Mouse (Mus musculus) kidney, embryonic 16.5 days (tissue): Measurements from ENCODE around the gene Hand1. TPM values are rescaled to one million over a fixed set of nuclear protein-coding genes. Genes with fewer than 3 reads are reported as not detected.
"Not testable (repeated sequence)": the region's sequence is repeated elsewhere in the genome, so short reads cannot be mapped to it uniquely, and the experiment has no call there.

Experiments used
- ATAC-seq: fragments of 200-750 bp; cut with Nextera tagmentation; 2 replicates; pipeline ENCODE4 v1.8.0; 2017; ENCODE audit warnings: moderate TSS enrichment; ENCODE audit not compliant: low FRiP score, low TSS enrichment
- H3K27ac ChIP-seq: fragments of 300-500 bp; sonication (generic); 2 replicates; pipeline ENCODE4 v1.5.1; 2014; ENCODE audit warnings: low read length
- H3K27me3 ChIP-seq: fragments of 300-500 bp; sonication (generic); 2 replicates; pipeline ENCODE4 v1.6.1; 2014; ENCODE audit warnings: low read length, control low read depth, mixed read lengths; ENCODE audit not compliant: insufficient read depth
- H3K36me3 ChIP-seq: fragments of 300-500 bp; sonication (generic); 2 replicates; pipeline ENCODE4 v1.6.1; 2014; ENCODE audit warnings: low read length, control low read depth, mixed read lengths; ENCODE audit not compliant: insufficient read depth
- H3K4me1 ChIP-seq: fragments of 300-500 bp; sonication (generic); 2 replicates; pipeline ENCODE4 v1.6.1; 2014; ENCODE audit warnings: low read length, control low read depth, mixed read lengths; ENCODE audit not compliant: insufficient read depth
- H3K4me2 ChIP-seq: fragments of 300-500 bp; sonication (generic); replicated peaks from 2 replicates; pipeline ENCODE4 v1.6.1; 2014; ENCODE audit warnings: low read depth, low read length
- H3K4me3 ChIP-seq: fragments of 300-500 bp; sonication (generic); 2 replicates; pipeline ENCODE4 v1.5.1; 2014; ENCODE audit warnings: mild to moderate bottlenecking, low read length
- H3K9ac ChIP-seq: fragments of 300-500 bp; sonication (generic); replicated peaks from 2 replicates; pipeline ENCODE4 v1.6.1; 2014; ENCODE audit warnings: low read length
- H3K9me3 ChIP-seq: fragments of 300-500 bp; sonication (generic); 2 replicates; pipeline ENCODE4 v1.6.1; 2016; ENCODE audit warnings: low read length, control low read depth
- WGBS: fragments of 180-500 bp; shearing (Covaris S2); extraction: QIAGEN DNeasy Blood & Tissue Kit; methylation state at CpG from one replicate; pipeline ENCODE4 v1.1.7; 2014; 5-methylcytosine and 5-hydroxymethylcytosine counted together
- polyA plus RNA-seq: library from polyadenylated mRNA; unstranded; fragments of >200 nt; fragmentation: Nextera tagmentation; extraction: Ambion mirVana; gene quantifications from 2 replicates; pipeline ENCODE4 v1.2.1, GENCODE M21; 2015

Gene Hand1
- polyA plus RNA-seq, 1 experiment from 2014 or later, result 0.97 TPM

DNA sequence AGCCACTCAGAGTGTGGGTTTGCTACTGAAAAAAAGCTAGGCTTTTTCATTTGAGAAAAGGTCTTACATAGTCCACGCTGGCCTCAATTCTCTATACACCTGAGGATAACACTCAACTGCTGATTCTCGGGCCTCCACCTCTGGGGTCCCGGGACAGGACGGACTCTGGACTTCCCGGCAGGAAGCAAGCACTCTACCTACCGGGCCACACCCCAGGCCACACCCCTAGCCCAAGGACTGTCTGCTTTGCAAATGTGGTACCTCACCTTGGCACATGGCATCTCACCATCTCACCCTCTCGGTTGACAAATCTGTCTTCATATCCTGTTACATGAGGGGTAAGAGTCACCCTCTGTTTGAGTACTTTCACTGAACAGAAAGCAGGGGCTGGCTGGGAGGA, 17.7 kb upstream of the Hand1 start:
- Histone ChIP-seq H3K9me3 (no peaks in the 10 kb centered on the region), H3K27ac (no peak overlapping the region), H3K4me2 (no peak overlapping the region), H3K9ac (no peak overlapping the region), H3K27me3 (peaks cover 11% of the 10 kb centered on the region; the same call in 1 of the 2 replicates), H3K4me1 (no peaks in the 10 kb centered on the region), H3K4me3 (no peak overlapping the region), H3K36me3 (no peaks in the 10 kb centered on the region)
- ATAC-seq, result no peak
- WGBS, result 46% methylated on average over 7 of the region's 7 CpGs

- H3K36me3 ChIP-seq, result no peaks in the 10 kb centered on the region
- H3K4me1 ChIP-seq, result no peaks in the 10 kb centered on the region
- no peak overlapping the region for H3K4me2 ChIP-seq
- H3K9me3 ChIP-seq, result no peaks in the 10 kb centered on the region
- no peak overlapping the region for H3K27ac ChIP-seq
- H3K4me3 ChIP-seq, result no peak overlapping the region
- H3K9ac ChIP-seq, result no peak overlapping the region
- no peak for ATAC-seq
- peaks cover 22% of the 10 kb centered on the region for H3K27me3 ChIP-seq
- 81% methylated on average over 7 of the region's 7 CpGs for WGBS
Measured at GRCm38 (mm10) chr11:57847396-57847795, 14.8 kb upstream of the Hand1 start.

GRCm38 (mm10) chr11:57846421-57847363, 14.1 kb upstream of the Hand1 start:
- H3K27me3 ChIP-seq, result peaks cover 27% of the 10 kb centered on the region
- not testable (repeated sequence) for H3K27ac ChIP-seq, H3K4me1 ChIP-seq, H3K4me3 ChIP-seq, H3K36me3 ChIP-seq, H3K9me3 ChIP-seq, H3K9ac ChIP-seq, ATAC-seq, H3K4me2 ChIP-seq
- WGBS, result 80% methylated on average over 7 of the region's 9 CpGs

- Histone ChIP-seq H3K27me3 (peaks cover 67% of the 10 kb centered on the region), H3K9me3 (no peaks in the 10 kb centered on the region), H3K4me1 (peaks cover 9% of the 10 kb centered on the region; the same call in 1 of the 2 replicates), H3K36me3 (no peaks in the 10 kb centered on the region), H3K9ac (no peak overlapping the region), H3K4me3 (no peak overlapping the region), H3K27ac (no peak overlapping the region), H3K4me2 (no peak overlapping the region)
- 30% methylated on average over 7 of the region's 7 CpGs for WGBS
- ATAC-seq, result no peak
Measured at GRCm38 (mm10) chr11:57841391-57841790, 8.8 kb upstream of the Hand1 start.

GRCm38 (mm10) chr11:57840986-57841385, 8.4 kb upstream of the Hand1 start:
- H3K27me3 ChIP-seq, result peaks cover 71% of the 10 kb centered on the region
- 19% methylated on average over 10 of the region's 10 CpGs for WGBS

GRCm38 (mm10) chr11:57837861-57838680, 5.5 kb upstream of the Hand1 start:
- WGBS, result 6% methylated on average over 22 of the region's 22 CpGs
- H3K4me3 ChIP-seq, result no peak overlapping the region
- ATAC-seq, result 0 out of 2 replicates have a peak, but pooled peaks have one; percentile 40
- no peak overlapping the region for H3K4me2 ChIP-seq
- H3K27ac ChIP-seq, result no peak overlapping the region
- peaks cover 12% of the 10 kb centered on the region; the same call in 1 of the 2 replicates for H3K4me1 ChIP-seq
- no peaks in the 10 kb centered on the region for H3K36me3 ChIP-seq
- H3K9me3 ChIP-seq, result no peaks in the 10 kb centered on the region
- peaks cover 94% of the 10 kb centered on the region for H3K27me3 ChIP-seq
- H3K9ac ChIP-seq, result no peak overlapping the region

More at GRCm38 (mm10) chr11:57840986-57841385, 8.4 kb upstream of the Hand1 start:
- no peak overlapping the region for H3K9ac ChIP-seq
- no peak overlapping the region for H3K4me2 ChIP-seq
- H3K4me1 ChIP-seq, result peaks cover 9% of the 10 kb centered on the region; the same call in 1 of the 2 replicates
- H3K36me3 ChIP-seq, result no peaks in the 10 kb centered on the region
- no peak overlapping the region for H3K4me3 ChIP-seq
- H3K9me3 ChIP-seq, result no peaks in the 10 kb centered on the region
- H3K27ac ChIP-seq, result no peak overlapping the region
- ATAC-seq, result no peak

GRCm38 (mm10) chr11:57836872-57837680, 4.5 kb upstream of the Hand1 start:
- H3K27ac ChIP-seq, result no peak overlapping the region
- ATAC-seq, result no peak
- peaks cover 94% of the 10 kb centered on the region for H3K27me3 ChIP-seq
- under 1% methylated on average over 38 of the region's 38 CpGs for WGBS
- H3K9me3 ChIP-seq, result no peaks in the 10 kb centered on the region
- no peak overlapping the region for H3K9ac ChIP-seq
- peaks cover 12% of the 10 kb centered on the region; the same call in 1 of the 2 replicates for H3K4me1 ChIP-seq
- H3K4me2 ChIP-seq, result peak overlapping the region; percentile 8
- peak overlapping the region; percentile 2; the same call in 1 of the 2 replicates for H3K4me3 ChIP-seq
- H3K36me3 ChIP-seq, result no peaks in the 10 kb centered on the region

DNA sequence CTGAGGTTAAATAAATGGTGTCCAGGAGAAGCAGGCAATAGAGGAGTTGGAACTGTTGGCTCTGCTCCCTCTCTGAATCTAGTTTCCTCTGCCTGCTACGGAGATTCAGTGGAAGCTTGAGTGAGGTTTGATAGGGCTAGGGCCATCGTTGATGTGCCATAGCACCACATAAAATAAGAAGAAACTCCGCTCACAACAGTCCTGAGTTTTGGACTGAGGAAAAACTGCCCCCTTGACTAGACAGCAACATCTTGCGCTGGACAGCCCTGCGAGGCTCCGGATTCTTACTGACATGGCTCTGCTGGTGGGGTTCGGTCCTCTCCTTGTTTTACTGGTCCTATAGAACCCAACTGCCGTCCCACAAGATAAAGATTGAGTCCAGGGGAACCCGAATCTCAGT, 3.8 kb upstream of the Hand1 start:
- Histone ChIP-seq H3K9ac (no peak overlapping the region), H3K4me2 (no peak overlapping the region), H3K4me3 (no peak overlapping the region), H3K9me3 (no peaks in the 10 kb centered on the region), H3K27ac (no peak overlapping the region), H3K36me3 (no peaks in the 10 kb centered on the region), H3K4me1 (peaks cover 12% of the 10 kb centered on the region; the same call in 1 of the 2 replicates), H3K27me3 (peaks cover 96% of the 10 kb centered on the region)
- 7% methylated on average over 9 of the region's 9 CpGs for WGBS
- ATAC-seq, result no peak

DNA sequence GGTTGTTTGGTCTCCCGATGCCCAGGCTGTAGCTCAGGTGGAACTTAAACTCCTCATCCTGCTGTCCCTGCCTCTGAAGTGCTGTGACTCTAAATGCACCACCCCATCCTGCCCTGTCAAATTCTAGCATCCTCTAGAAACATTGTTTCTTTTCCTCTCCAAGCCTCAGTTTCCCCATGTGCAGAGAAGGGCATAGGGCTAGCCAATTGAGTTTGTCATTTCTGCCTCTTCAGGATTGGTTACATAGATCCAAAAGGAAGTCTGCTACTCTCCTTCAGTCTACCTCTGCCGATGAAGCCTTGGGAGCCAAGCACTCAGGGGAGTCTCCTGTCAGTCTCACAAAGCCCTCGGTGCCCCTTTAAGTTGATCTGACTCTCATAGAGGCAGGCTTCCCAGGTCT, 3.3 kb upstream of the Hand1 start:
- H3K4me3 ChIP-seq, result no peak overlapping the region
- peaks cover 96% of the 10 kb centered on the region for H3K27me3 ChIP-seq
- H3K9me3 ChIP-seq, result no peaks in the 10 kb centered on the region
- no peak for ATAC-seq
- H3K4me1 ChIP-seq, result peaks cover 12% of the 10 kb centered on the region; the same call in 1 of the 2 replicates
- no peak overlapping the region for H3K4me2 ChIP-seq
- H3K27ac ChIP-seq, result no peak overlapping the region
- H3K36me3 ChIP-seq, result no peaks in the 10 kb centered on the region
- 15% methylated on average over 3 of the region's 3 CpGs for WGBS
- H3K9ac ChIP-seq, result no peak overlapping the region
